Mouse (Mus musculus) liver, adult 2 months (tissue): ENCODE results near the gene Casz1.

Experiments used
- CTCF ChIP-seq: fragments of 200-500 bp; IDR thresholded peaks from 2 replicates; pipeline ENCODE4 v1.5.1; 2011; ENCODE audit warnings: low read depth, low read length, control low read depth
- POLR2A ChIP-seq: fragments of 200-500 bp; IDR thresholded peaks from 2 replicates; pipeline ENCODE4 v1.6.1; 2011; ENCODE audit warnings: low read length, control low read depth; ENCODE audit not compliant: insufficient read depth; ENCODE audit errors: extremely low read depth

DNA sequence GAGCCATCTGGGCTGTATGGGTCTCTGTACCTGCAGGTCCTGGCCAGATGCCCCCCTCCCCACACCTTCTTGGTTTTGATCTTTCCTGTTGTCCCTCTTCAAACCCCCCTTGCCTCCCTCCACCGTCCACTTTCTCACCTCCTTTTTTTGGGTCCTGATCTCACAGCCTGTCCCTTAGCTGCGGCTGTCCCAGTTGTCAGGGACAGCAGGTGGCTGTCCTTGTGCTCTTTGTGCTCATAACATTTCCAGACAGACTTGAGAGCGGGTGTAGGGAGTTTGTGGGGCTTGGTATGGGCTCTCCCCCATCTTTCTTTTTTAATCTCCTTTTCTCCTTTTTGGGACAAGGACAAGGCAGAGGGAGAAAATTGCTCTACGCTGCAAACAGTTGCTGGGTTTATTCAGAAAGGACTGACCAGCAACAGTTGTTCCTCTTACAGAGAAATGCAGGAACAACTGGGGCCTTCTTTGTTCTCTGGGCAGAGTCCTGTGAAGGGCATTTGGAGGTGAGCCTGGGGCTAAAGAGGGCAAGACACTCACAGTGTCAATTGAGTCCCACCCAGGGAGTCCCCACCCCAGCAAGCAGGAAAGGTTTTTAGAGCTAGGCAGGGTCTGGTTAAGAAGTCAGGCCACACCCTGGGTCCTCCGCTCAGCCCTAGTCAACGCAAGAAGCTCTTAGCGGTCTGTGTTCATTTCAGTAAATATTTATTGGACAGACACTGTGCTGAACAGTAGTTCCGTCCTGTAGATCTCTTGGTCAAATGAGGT lies 108.8 kb downstream of the Casz1 start:
- no peak for TF ChIP-seq CTCF
- no peak for TF ChIP-seq POLR2A
